Mouse (Mus musculus) thymus, postnatal 10 days (tissue): ENCODE measurements around the gene Stk32c.

Experiments
- DNase-seq, 2 experiments: peaks; one replicate each; pipeline ENCODE4 v3.0.0; 2021; ENCODE audit warnings: low spot score in 2 of 2

Gene Stk32c

GRCm38 (mm10) chr7:139229837-139230236 is 16.7 kb upstream of the Stk32c start:
- DNase-seq = no peak

DNA sequence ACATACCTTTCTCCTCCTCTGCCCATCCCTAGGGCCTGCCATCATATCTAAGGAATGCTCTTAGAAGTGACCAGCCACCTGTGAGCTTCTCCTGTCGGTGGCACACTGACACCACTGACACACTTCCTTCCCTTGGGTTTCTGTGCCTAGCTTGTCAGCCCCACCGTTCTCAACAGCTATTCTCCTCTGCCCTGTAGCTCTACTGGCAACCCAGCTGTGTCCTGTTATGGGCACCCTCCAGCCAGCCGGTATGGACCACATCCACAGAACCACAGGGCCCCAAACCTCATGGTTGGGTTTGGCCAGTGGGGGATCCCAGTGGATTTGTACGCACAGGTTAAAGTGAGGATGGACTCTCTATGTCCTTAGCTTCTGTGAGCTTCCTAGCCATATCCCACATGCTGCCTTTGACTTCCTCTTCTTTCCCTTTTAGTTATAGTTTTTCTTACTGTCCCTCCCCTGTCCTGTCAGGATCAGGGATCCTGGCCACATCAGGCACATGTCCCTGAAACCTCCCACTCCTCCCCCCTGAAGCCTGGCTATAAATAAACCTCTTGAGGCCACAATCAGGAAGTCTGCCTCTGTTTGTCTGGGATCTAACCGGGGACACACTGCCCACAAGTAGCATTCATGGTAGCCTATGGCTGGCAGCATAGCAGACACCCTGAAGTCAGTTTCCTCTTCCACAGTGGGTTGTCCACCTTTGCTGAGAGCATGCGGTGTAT is 15.5 kb upstream of the Stk32c start:
- no peak for DNase-seq

GRCm38 (mm10) chr7:139226416-139226815 is 13.3 kb upstream of the Stk32c start:
- DNase-seq = no peak

GRCm38 (mm10) chr7:139224725-139225124 is 11.6 kb upstream of the Stk32c start:
- DNase-seq = peak; percentile 65 to 67

- DNase-seq = no peak
Observed at GRCm38 (mm10) chr7:139224070-139224469, 11.0 kb upstream of the Stk32c start.

- no peak for DNase-seq
Observed at GRCm38 (mm10) chr7:139222341-139222740, 9.2 kb upstream of the Stk32c start.

DNA sequence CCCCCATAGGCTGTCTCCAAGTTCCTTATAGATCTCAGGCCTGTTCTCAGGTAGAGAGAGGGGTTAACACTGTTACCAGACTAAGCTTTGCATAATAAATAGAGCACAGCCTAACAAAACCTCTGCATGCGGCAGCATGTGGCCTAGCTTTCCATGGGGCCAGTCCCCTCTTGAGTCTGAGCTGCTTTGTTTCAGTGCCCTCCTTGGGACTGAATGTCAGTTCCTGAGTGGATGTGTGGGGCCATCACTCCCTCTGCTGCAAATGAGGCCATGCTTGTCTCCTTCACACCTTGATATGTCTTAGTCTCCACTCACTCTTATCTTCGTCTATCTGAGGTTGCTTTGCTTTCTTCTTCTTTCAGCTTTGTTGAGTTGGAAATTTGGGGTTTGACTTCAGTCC is 8.7 kb upstream of the Stk32c start:
- DNase-seq = no peak

GRCm38 (mm10) chr7:139221072-139221471 is 8.0 kb upstream of the Stk32c start:
- no peak for DNase-seq

GRCm38 (mm10) chr7:139220303-139220702 is 7.2 kb upstream of the Stk32c start:
- no peak for DNase-seq

DNA sequence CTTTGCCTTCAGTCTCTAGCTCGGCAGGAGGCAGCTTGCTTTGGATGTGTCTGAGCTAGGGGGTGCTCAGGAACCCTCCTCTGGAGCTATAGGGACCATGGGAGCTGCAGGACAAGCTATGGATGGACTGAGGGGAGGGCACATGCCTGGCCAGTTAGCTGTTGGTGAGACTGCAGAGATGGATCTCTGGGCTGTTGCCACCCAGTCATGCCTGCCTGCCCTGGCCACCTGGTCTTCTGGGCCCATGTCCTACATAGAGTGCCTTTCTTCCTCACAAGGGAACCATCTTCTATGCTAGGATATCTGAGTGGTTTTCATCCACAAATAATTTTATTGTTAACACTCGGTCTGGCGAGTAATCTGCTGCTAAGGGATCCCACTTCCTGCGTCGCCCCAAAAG is 6.4 kb upstream of the Stk32c start:
- DNase-seq = no peak

DNA sequence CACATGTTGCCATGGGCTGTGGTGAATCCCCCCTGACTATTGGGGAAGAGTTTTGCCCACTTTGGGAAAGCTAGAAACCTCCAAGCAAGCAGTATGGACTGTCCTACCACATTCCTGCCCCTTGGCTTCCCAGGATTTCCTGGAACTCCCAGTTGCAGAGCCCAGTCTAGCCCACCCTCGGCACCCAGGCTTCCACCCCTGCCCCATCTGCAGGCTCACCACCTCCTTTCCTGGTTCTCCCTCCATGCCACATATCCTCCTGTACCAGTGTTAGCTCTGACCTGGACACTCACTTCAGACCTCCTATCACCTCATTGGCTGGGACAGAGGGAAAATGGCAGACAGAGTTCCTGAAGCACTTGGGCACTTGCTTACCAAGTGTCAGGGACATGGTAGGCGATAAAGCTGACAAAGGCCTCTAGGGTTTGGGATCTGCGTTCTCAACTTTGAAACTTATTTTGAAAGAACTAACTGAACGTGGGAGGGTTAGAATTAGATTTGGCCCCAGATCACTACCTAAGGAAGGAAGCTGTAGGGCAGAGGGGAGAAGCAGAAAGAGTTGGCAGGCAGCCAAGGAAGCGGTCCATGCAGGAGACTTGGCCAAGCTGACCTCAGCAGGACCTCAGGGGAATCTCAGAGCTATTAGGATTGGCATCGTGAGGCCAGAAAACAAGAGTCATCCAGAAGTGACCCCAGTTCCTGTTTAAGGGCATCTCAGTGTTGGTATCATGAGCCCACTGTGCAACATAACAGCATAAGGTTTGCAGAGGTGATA is 5.7 kb upstream of the Stk32c start:
- DNase-seq = no peak

GRCm38 (mm10) chr7:139217046-139217445 is 3.9 kb upstream of the Stk32c start:
- no peak for DNase-seq

DNA sequence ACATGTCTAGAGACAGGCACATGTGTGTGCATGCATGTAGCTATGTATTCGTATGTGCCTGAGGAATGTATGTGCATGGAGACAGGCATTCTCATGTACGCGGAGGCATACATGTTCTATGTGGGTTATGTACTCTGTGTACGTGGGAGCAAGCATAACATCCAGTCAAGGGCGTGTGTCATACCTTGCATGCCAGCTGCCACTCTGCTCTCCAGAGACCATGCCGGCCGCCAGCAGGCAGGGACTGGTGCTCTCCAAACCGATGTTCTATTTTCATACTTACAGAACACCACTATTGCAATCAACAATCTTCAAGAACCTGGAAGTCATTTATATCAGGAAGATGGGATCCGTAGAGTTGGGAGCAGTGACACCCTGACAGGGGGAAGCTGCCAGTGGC is 3.4 kb upstream of the Stk32c start:
- DNase-seq = no peak

- no peak for DNase-seq
Observed at GRCm38 (mm10) chr7:139215946-139216345, 2.8 kb upstream of the Stk32c start.

DNA sequence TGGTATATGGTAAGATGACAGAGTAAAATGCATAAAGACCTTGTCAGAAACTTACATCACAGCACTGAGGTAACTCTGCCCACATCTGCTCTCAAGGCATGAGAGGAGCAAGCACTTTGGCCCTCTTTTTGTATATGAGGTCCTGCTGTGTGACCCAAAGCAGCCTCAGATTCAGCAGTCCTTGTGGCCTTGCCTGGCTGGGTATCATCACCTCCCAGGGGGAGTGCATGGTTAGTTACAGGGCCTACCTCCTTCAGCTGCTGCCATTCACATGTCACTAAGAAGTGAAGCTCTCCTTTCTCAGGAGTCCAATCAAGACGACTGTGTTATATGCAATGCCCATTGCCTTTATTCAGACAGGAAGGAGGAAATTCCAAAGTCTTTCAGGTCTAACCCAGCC is 2.4 kb upstream of the Stk32c start:
- no peak for DNase-seq

DNA sequence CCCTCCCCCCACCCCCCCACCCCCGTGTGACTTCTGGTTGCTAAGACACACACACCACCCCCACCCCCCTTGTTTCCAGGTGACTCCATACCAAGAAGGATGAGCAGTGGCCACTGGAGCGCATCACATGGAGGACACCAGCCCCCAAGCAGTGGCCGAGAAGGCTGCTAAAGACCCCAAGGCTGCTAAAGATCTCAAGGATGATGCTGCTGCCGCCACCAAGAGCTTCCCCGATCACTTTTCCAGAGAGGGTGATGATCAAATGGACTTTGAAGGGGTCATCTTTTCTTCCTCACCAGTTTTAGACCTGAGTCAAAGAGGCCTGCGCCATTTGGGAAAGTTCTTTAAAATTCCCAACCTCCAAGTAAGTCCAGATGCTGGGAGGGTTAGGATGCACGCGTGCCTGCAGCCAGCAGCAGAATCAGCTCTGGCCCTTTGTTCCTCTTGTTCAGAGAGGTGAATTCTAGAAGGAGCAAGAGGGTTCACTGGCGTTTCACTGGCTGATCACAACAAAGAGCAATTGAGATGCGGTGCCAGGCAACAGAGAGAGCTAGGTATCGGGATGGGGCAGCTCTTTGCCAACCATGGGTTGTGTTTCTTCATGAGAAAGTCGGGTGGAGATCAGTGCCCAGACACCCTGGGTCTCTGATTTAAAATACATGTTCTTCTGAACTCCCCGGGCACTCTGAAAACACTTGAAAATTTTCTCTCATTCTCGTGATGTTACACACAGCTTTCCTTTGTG is 1.7 kb upstream of the Stk32c start:
- DNase-seq = no peak

DNA sequence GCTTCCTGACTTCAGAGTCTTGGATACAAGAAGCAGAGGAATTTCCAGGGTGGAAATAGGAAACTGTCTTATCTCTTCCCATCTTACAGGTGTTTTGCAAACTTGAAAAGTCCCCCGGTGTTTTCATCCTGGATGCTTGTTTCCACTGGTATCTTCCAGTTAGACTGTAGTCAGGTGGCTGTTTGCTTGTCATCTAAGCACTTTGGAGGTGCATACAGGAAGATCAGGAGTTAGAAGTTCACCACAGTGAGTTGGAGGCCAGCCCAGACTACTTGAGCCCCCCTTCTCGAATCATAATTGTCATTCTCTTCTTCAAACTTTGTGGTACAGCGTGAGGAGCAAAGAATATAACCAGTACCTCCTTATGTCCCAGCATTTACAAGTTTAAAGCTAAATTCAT is 1.1 kb upstream of the Stk32c start:
- no peak for DNase-seq

GRCm38 (mm10) chr7:139213751-139214150 is 644 bp upstream of the Stk32c start:
- DNase-seq = no peak

- no peak for DNase-seq
Observed at GRCm38 (mm10) chr7:139211761-139212160, 1.3 kb downstream of the Stk32c start.

DNA sequence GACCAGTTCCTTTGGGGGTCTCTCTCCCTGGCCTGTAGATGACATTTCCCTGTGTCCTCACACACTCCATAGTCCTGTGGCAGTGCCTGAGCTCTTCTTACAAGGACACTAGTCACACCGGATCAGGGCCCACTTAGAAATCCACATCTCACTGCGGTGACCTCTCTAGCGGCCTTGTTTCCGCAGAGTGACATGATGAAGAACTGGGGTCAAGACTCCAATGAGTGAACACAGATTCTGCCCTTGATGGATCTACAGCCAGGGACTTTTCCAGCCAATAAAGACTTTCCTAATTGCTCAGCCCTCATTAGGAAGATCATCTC is 4.4 kb downstream of the Stk32c start:
- DNase-seq = no peak

- peak in 1 of 2 experiments; percentile 56 for DNase-seq
Observed at GRCm38 (mm10) chr7:139208023-139208772, 4.9 kb downstream of the Stk32c start.

- DNase-seq = no peak
Observed at GRCm38 (mm10) chr7:139201209-139201608, 11.9 kb downstream of the Stk32c start.
